Mouse (Mus musculus) 3134 (cell line): ENCODE data around the gene Slc13a2.
A peak's percentile ranks its signal among the peaks of the same experiment; 100 is the strongest.

Experiments
- DNase-seq: peaks from one replicate; pipeline ENCODE4 v3.0.0-alpha.2; 2011; ENCODE audit warnings: low spot score; ENCODE audit not compliant: insufficient read length; ENCODE audit errors: extremely low read depth

Gene Slc13a2

DNA sequence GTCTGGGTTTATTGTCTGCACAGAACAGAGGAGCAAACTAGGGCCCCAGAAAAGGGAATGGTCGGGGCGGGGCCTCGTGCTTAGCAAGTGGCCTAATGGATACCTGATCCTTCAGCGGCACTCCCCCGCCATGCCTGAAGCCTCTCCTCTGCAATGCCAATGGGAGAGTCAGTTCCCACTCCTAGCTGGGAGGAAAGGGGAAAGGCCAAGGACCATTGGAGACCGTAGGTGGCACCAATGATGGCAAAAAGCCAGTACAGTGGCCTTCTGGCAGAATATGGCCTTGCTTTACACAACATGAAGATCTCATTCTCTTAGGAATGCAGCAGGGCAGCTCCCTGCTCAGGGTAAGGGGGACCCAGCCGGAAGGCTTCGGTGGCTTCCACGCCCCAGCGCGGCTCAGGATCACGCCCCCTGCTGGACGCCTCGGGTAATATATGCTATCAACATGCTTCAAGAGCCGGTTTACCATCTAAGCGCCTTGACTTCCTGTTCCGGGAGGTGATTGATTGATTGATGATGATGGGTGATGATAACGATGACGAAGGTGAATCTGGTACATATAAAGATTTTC is 13.8 kb upstream of the Slc13a2 start:
- DNase-seq: peak; percentile 26

DNA sequence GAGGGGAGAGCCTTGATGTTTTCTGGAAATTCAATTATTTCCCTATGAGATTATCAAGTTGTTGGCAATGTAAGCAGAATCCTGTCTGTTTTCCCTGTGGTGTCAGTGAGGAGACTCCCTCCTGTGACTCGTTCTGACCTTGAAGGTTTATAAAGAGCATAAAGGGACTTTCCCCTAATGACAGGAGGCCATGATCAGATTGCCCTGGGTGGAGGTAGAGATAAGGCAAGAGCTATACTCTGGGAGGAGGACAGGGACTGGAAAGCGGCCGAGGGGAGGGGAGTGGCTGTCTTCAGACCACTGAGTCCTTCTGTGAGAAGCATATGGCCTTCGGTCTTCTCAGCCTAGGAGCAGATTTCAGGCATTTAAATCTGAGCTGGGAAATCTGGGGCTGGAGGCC is 12.0 kb upstream of the Slc13a2 start:
- no peak for DNase-seq

- no peak for DNase-seq
Observed at GRCm38 (mm10) chr11:78431176-78431575, 9.2 kb upstream of the Slc13a2 start.

DNA sequence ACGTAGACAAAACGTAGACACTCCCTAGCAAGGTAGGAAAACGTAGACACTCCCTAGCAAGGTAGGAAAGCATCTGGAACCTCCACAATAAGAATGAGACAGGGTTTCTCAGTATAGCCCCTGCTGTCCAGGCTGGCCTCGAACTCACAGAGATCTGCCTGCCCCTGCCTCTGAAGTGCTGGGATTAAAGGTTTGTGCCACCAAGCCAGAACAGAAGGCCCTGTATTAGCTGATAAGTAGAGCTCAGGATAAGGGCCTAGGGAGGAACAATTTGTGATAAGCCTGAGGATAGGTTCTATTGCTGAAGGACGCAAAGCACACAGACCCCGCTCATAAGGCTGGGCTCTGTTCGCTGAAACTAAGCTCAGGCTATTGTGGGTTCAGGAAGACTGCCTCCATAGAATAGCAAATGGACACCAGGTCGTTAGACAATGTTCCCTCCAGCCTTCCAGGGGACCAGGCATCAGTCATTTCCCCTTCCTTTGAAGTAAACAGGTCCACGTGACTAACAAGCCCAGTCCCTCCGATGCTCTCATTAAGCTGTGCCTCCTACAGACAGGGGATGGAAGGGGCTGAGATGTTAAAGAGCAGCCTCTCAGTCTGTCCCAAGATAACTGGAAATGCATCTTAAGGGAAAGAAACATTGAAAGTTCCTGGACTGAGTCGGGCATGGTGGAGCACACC is 8.3 kb upstream of the Slc13a2 start:
- DNase-seq: no peak

DNA sequence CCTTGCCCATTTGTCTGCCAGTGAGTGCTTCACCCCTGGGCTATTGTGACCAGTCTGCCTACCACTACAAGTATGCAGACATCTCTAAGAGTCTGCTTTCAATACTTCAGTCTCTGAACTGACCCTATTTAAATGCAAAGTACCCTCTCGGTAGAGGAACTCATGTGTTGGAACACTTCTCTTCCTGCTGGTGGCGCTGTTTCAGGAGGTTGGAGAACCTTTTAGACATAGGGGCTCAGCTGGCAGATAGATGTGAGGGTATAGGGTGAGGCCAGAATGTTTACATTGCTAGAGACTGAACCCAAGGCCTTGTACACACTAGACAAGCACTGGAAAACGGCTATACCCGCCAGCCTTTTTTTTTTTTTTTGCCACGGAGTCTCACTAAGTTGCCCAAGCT is 6.3 kb upstream of the Slc13a2 start:
- DNase-seq: no peak

- no peak for DNase-seq
Observed at GRCm38 (mm10) chr11:78427655-78428054, 5.6 kb upstream of the Slc13a2 start.

GRCm38 (mm10) chr11:78425572-78425971 is 3.6 kb upstream of the Slc13a2 start:
- no peak for DNase-seq

DNA sequence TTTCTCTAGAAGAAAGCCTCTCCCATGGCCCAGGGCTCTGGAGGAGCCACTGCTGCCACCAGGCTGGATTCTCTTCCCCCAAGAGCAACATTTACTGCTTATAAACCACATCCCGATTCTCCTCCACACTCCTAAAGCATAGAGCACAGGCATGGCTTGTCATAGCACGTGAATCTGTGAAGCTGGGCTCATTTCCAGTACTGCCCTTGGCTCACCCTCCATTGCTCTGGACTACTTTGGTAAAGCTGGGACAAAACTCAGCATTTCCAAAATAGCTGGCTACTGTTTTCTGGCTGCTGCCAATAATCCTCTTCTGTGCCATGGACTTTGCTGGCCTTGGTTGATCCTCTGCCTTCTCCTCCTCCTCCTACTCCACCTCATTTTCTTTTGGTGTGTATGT is 2.3 kb upstream of the Slc13a2 start:
- DNase-seq: no peak

- no peak for DNase-seq
Observed at GRCm38 (mm10) chr11:78421201-78422009, 612 bp downstream of the Slc13a2 start.

- DNase-seq: no peak
Observed at GRCm38 (mm10) chr11:78420263-78420889, 1.6 kb downstream of the Slc13a2 start.

- DNase-seq: no peak
Observed at GRCm38 (mm10) chr11:78416854-78417253, 5.2 kb downstream of the Slc13a2 start.

DNA sequence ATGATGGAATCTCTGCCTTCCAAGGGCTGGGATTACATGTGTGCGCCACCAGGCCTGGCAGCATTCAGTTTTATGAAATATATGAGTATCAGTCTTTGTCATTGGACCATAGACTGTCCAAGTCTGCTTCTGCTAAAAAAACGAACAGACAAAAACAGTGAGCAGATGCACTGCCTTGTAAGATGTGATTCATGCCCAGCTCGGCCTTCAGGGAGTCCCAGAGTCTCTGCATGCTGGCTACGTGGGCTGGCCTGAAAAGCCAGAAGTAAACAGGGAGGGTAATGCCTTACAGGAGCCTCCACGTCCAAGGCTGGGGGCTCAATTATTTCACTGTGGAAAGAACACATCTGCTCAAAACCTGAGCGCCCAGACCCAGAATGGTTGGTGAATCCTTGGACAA is 9.2 kb downstream of the Slc13a2 start:
- DNase-seq: no peak

- DNase-seq: no peak
Observed at GRCm38 (mm10) chr11:78412324-78412850, 9.6 kb downstream of the Slc13a2 start.

GRCm38 (mm10) chr11:78411606-78412323 is 10.3 kb downstream of the Slc13a2 start:
- peak; percentile 82 for DNase-seq

GRCm38 (mm10) chr11:78408256-78409240 is 13.5 kb downstream of the Slc13a2 start:
- DNase-seq: no peak

GRCm38 (mm10) chr11:78402062-78402461 is 20.0 kb downstream of the Slc13a2 start:
- no peak for DNase-seq

- DNase-seq: no peak
Observed at GRCm38 (mm10) chr11:78401469-78401868, 20.5 kb downstream of the Slc13a2 start.

DNA sequence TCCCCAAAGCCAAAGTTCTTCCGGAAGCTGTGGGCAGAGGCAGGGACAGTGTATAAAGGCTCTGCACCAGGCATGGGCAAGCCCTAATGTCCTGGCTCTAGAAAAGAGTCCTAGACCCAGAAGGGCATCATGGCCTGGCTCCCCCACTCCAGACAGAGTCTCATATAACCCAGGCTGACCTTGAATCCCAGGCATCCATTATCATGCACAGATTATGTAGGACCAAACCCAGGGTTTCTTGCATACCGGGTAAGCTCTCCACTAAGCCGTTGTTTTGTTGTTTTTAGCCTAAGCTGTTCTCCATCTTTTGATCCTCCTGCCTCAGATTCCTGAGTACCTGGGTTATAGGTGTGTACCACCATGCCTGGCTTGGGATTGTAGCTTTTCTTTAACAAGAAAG is 21.1 kb downstream of the Slc13a2 start:
- DNase-seq: no peak

DNA sequence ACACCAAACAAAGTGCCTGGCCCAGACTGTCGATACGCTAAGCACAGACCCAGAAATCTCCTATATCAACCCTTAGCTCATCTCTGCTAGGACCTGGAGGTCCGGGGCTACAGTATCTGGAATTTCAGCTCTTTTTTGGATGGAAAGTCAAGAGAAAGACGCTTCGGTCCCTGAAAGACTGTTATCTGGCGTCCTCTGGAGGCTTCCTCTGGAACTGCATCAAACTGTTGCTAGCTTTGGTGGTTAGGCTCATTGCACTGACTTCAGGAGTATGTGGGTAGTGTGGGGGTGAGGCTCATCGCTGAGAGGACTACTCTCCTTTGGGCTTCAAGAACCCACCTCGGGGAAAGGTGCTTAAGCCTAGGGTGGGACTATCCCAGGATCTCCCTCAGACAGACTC is 22.3 kb downstream of the Slc13a2 start:
- peak; percentile 30 for DNase-seq
